In the genomic region with DNA sequence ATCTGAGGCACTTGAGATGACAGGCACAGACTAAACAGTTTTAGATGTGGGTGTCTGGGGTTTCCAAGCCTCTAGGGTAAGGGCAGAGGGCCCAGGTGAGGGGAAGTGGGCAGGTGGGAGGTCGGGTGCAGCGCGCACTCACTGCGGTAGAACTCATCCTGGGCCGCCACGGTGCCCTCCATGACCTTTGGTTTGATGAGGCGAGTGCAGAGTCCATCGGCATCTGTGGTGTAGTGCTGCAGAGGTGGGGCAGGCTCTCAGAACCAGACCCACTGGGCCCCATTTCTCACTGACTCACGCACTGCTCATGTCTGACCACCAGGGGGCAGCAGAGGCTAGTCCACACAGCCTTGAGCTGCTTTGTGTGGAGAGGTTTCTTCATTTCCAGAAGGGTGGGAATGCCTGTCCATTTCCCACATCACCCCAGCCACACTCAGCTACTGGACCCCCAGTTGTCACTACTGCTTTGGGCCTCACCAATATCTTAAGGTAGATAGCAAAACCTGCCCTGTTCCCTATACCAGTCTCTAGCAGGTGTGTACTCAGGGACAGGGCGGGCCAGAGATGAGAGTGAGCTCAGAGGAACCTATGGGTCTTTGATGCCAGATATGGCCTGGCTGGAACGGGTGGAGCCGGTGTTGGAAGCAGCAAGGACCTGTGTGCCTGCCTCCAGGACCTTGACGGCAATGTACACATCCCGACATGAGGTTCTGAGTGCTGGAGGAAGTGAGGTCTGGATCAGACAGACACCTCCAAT, we compare ENCODE assay signal across 1 mouse cellular context.
TF ChIP-seq lines count a peak whose summit lies in the region.

No protein-coding gene starts in this region.

TF ChIP-seq in CH12.LX, 34 proteins besides CTCF, POLR2A, EP300 and RAD21:
- TF ChIP-seq SMC3 (IDR thresholded peaks at IDR 0.05; ENCODE audit: low read depth, low read length), result peak; percentile 99
- TF ChIP-seq UBTF (IDR thresholded peaks at IDR 0.05; ENCODE audit: low read depth, low read length), result 0 out of 2 replicates have a peak, but pooled peaks have one; percentile 31
- TF ChIP-seq MXI1 (IDR thresholded peaks at IDR 0.05; ENCODE audit: low read depth, low read length), result no peak
- peak; percentile 47; the same call in 1 of the 2 replicates for TF ChIP-seq NRF1 (IDR thresholded peaks at IDR 0.05; ENCODE audit: low read depth, low read length)
- no peak for TF ChIP-seq TBP (conservative IDR thresholded peaks at IDR 0.05; ENCODE audit: low read depth, low read length)
- no peak for TF ChIP-seq USF2 (conservative IDR thresholded peaks at IDR 0.05; ENCODE audit: low read depth, low read length)
